Mouse (Mus musculus): Measurements from ENCODE around the gene Pde4d.

Pde4d gene

DNA sequence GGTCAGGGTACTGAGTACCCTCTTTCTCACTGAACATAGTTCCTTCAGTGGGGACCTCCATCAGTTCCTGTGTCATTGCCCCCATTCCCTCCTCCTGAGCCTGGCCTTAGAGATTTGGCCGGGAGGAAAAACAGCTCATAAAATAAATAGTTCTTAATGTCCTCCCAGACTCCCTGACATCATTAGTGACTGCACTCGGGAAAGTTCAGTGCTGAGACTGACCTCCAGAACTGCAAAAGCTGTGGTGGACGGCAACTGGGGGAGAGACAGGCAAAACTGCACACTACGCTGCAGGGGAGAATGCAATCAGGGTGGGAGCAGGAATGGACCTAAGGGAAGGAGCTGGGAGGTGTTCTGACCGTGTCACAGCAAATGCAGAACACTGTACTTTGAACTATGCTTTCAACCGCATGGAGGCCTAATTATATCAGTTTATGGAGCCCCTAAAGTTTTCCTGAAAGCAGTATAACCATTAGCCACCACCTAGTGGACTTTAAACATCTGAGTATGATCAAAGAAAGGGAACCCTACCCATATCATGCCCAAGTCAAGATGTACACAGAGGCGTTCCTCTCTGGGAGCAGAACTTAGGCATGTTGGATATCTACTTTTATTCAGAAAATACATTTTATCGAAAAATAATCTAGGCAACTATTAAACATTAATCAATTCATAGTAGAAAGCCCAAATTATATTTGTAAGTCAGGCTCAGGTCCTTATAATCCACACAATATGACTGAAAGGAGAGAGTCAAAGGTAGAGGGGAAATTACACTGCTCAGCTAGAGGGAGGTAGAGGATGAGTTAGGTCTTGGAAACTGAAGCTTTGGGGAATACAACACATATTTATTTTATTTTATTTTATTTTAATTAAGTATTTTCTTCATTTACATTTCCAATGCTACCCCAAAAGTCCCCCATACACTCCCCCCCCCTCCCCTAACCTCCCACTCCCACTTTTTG is 618.8 kb downstream of the Pde4d start:
- no peak for DNase-seq

DNA sequence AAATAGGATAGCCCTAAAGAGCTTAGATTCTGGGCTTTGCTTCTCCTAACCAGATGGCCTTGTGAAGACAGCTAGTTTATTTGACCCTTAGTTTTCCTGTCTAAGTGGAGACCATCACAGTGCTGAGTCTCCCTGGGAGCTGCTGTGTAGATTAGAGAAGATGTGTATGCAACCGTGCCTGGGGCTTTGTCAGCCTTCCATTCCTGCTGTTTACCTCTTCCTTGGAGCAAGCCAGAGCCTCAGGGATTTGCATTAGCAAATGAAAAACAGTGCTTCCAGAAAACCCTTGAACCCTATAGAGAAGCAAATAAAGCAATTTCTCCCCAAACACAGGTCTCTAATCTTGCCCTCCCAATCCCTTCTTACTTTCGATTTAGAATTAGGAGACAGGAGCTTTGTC is 623.6 kb downstream of the Pde4d start:
- DNase-seq = no peak

DNA sequence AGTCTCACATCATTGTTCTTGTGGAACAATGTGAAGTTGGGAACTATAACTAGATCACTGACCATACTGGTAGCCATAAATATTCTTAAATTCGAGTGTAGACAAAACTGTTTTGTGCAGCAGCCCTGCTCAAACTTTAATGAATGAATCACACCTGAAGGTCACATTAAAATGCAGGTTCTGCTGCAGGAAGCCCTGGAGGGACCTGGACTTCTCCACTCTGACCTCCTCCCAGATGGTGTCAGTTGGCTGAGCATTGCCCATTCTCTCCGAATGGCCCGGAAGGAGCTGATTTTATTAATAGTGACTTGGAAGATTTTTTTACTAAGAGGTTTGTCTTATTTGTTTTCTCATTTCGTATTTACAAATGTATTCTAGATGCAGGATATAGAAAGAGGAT is 624.3 kb downstream of the Pde4d start:
- DNase-seq = no peak

DNA sequence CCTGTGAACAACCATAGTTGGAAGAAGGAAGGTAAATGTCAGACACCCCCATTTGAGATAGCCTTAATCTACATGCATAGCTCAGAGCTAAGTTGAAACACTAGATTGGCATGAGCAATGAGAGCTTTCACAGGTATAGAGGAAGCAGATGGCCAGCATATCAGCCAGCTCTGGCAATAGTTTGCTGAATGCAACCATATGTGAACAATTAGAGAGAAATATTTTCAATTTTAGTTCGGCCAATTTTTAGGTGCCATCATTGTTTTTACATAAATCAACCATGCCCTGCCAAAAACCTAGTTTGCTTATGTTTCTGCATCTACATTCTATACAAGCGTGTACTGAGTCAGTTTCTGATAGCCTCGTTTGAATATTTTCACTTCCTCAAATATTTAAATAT is 642.9 kb downstream of the Pde4d start:
- no peak for DNase-seq

DNA sequence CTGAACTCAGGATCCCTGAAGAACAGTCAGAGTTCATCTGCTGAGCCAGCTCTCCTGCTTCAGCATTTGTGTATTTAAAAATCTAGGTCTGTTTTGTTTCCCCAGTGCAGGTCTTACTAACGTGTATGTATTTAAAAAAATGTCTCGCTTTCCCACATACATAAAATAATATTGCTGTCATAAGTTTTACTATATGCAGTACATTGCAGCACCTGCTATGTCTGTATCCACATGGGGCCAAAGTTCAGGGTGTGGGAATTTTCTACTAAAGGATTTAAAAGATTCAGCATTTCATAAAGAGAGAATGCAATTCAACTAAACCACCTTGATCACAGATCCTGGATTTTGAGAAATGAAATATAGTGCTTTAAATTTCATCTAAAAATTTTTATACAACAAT is 646.9 kb downstream of the Pde4d start:
- DNase-seq = no peak

DNA sequence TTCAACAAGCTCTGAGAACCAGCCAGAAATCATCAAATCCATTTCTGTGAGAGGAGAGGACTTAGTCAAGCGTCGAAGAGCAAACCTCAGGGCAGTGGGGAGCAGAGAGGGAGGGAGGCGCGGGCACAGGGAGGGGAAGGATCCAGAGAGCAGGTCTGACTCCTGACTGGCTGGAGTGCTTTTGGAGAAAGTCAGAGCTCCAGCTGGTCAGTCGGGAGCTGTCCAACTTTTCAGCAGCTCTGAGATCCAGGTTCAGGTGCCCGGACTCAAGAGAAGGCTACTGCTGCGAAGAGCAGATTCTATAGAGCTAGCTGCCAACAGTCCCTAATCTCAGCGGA is 666.2 kb downstream of the Pde4d start:
- DNase-seq = peak; percentile 38

DNA sequence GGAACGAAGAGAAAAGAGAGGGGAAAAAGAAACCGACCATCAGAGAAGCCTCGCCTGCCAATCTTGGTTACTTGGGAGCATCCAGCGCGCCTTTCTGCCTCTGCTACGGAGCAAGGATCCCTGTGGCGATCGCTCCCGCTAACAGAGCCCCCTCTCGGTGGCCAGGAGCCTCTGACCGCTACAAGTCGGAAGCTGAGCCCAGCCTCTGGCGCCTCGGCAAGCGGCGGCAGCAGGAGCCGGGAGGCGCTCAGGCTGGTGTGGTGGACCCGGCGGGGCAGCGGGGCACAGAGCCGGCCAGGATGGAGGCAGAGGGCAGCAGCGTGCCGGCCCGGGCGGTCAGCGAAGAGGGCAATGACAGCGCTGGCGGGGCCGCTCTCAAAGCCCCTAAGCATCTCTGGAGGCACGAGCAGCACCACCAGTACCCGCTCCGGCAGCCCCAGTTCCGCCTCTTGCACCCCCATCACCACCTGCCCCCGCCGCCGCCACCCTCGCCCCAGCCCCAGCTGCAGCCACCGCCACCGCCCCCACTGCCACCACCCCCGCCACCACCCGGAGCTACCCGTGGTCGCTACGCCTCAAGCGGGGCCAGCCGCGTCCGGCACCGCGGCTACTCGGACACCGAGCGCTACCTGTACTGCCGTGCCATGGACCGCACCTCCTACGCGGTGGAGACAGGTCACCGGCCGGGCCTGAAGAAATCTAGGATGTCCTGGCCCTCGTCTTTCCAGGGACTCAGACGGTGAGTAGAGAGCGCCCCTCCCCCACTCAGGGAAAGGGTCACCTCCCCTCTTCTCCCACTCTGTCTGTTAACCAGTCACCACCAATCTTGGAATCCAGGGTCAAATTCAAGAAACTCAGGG is 666.8 kb downstream of the Pde4d start:
- DNase-seq = peak; percentile 4

DNA sequence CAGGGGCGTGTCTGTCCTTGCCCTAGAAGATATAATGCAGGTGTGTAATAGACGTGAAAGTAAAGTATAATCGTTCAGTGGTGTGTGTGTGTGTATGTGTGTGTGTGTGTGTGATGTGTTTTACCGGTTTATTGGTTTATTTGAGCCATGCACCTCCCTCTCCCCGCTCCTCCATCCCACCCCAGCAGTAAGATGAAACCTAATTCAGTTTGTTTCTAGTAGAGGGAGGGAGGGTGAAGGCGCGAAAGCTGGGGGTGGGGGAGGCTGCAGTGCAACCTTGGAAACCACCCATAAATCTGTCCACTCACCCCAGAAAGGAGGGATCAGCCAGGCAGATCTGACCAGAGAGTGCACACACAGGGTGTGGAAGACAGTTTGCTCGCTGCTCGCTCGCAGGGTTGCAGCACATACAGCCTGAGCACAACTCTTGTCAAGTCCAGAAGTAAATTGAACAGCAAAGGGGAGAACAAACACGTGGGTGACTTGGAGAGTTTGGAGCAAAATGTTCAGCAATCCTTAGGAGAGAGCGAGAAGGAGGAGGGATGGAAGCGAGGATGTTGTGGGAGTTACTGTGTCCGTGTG is 667.6 kb downstream of the Pde4d start:
- DNase-seq = no peak

DNA sequence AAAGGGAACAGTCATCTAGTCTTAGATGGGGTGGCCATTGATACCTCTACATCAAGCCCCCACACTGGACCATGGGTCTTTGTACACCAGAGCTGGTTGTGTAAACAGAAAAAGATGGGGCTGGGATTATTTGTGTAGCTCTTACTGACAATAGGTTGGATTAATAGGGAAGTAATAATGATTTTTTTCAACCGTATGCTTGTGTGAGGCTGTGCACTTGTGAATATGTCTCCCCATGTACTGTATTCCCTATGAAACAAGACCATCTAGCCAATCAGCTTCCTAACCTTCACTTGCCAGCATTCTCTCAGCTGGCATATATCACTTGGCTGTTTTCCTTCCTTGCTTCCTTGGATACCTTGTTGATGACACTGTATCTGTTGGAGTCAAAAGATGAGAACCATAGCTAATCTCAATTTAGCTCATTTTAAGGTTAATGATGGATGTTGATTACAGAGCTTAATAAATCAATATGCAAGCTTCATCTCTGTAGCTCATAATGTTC is 668.6 kb downstream of the Pde4d start:
- no peak for DNase-seq

DNA sequence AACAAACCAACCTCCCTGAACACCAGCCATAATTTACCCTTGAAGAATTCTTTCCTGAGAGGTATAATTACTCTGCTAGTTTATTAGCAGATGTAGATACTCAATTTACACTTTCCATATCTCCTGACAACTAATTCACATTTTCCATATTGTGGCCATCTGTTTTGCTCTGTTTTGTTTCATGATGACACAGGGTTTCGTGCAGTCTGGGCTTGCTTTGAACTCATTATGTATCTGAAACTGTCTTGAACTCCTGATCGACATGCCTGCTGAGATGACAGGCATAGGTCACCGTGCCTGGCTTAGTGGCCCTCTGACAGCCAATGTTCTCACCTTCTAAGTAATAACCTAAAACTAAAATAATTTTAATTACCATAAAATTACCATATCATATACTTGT is 672.1 kb downstream of the Pde4d start:
- DNase-seq = no peak

DNA sequence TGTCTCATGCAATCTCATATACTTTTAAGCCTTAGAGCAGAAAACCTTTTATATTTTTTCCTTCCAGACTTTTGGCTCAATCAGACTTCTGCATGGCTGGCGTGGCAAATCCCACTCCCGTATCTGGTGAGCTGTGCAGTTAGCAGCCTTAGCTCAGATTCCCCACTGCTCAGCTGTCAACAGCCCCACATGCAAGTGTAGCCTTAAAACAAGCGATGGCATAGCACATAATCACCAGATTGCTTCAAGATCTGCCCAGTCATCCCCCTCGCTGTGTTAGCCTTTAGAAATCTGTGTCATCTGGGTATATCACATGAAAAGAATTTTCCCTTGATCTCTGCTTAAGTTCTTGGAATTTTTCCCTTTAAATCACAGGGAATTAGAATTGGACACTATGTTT is 686.7 kb downstream of the Pde4d start:
- no peak for DNase-seq

DNA sequence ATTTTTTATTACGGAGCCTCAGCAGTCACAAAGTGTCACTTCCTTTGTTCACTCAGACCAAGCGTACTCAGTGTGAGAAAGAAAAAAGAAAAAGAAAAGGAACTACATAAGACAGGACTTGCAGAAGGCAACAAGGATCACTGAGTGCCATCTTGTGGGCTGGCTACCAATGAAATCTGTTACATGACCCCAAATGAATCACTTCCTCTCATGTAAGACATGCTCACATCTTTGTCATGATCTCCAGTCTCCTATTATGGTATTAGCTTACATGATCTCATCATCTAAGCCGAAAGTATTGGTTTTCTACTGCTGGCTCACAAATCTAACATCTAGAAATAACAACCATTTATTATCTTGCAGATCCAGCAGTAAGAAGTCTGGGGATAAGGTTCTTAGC is 709.0 kb downstream of the Pde4d start:
- no peak for DNase-seq

DNA sequence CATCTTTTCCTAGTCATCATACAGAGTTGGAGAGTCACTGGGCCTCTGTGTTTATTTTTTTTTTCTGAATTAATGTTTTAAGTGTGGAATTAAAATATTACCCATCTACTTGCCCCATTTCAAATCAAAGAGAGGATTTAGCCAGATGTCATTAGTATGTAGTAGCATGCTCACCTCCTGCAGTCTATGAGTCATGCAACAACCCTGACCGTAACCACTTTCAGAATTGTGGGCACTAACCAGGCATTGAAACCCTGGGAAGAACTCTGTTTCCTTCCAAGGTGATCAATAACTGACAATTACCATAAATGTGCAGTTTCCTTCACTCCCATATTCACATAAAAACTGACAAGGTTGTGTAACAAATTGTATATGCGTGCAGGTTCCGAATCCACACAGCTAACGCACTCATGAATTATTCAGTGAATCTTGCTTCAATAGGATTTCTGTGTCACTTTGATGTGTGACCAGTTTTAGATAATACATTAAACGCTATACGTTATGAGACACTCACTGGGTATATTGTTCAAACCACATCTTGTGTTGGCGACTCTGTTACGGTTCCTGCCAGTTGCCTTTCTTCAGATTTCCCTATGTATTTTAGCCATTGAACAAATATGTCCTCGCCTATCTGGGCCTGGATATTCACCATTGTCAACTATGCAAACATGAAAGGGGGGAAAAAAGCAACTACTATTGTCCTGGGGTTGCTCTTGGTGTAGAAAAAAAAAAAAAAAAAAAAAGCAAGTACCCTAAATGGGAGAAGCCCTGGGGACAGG is 719.0 kb downstream of the Pde4d start:
- DNase-seq = no peak

DNA sequence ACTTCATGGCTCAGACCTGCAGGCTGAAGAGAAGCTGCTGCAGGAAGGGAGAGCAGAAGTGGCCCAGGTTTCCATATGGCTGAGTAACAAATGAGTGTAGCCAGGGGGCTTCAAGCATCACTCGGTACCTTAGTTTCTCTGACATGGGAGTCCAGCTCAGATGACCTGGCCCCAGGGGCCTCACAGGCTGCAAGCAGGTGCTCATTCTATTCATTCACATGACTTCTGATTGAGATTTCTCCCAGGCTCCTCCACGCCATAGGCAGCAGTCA is 719.5 kb downstream of the Pde4d start:
- DNase-seq = no peak

DNA sequence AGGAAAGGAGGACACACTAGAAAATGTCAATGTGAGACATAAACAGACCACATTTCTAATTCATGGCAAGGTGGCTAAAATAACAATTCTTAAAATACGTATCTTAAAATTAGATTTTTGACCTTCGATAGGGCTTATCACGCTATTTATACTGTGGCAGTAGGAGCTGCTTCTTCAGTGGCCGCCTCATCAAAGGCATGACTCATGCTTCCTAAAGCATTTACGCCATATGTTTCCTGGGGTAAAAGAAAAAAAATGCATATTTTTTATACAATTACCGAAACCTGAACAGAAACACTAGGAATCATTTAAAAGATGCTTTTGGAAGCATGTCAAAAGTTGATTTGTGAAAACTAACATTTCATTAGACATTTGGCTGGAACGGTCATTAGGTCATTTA is 721.9 kb downstream of the Pde4d start:
- no peak for DNase-seq

DNA sequence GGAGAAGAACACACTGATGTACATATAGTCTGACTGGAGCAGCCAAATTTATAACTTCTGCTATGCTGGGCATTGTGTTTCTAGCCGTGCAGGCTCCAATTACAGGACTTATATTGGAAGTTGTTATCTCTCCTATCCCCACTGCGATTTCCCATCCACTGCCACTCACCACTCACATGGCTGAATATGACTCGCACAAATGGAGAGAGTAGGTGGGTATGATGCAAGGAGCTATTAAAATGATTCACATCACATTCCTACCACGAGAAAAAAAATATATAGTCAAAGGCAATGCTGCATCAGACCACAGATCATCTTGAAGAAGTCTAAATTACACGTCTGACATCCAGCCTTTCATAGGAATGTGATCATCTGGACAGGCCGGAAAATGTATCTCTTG is 725.5 kb downstream of the Pde4d start:
- DNase-seq = no peak

DNA sequence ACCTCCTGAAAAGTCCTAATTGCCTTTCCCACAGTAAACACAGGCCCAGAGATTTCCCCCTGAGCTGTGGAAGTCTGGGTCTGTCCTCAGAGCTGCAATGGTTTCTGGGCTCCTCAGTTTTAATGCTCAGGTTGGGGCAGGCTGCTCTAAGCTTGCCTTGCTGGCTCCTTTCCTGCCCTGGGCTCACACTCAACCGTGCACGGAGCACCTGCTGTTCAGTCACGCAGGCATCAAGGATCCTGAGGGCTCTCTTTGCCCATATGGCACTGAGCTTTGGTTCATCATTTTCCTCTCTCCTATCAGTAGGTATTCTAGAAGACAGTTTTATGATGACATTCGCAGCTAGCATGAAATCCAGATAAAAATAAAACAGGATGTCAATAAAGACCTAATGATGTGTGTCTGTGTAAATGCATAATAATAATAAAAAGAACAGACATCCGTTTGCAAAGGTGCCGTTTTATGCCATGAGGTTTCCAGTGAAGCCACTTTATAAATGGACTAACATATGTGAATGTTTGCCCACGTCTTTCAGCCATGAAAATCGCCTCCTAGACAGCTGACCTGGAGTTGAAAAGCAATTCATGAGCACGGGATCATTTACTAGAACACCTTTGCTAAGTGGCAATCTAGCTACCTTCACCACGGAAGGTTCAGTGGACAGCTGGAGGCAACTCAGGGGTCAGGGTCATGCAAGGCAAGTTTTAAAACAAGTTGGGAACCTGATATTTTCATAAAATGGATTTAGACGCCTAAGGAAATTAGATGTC is 726.3 kb downstream of the Pde4d start:
- no peak for DNase-seq

DNA sequence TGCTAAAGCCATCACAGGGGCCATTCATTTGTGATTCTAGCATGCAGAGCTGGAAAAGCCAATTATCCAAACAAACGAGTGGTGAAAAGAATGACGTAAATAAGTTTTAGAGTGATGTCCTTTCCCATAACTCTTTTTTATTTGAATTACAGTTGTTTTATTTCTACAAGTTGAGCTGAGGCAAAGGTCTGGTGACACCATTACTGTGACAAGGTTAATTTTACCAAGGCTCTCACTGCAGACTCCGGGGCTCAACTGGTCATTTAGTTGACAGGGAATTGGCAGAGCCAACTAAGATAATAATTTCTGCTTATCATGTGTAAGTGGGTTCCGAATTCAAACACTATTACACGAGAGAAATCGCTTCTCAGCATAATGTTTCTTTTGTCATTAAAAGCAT is 731.6 kb downstream of the Pde4d start:
- no peak for DNase-seq

DNA sequence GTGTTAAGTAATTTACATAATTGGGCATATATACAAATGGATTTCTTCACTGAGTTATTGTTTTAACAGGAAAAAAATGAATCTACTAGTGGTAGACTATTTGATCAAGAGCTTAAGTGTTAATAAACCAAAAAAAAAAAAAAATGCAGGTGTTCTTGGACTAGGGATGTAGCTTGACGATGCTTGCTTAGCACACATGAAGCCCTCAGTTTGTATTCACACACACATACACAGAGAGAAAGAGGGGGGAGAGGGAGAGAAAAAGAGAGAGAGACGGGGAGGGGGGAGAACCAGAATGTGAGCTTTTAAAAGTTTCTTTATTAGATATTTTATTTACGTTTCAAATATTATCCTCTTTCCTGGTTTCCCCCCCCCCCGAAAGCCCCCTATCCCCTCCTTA is 740.9 kb downstream of the Pde4d start:
- no peak for DNase-seq

DNA sequence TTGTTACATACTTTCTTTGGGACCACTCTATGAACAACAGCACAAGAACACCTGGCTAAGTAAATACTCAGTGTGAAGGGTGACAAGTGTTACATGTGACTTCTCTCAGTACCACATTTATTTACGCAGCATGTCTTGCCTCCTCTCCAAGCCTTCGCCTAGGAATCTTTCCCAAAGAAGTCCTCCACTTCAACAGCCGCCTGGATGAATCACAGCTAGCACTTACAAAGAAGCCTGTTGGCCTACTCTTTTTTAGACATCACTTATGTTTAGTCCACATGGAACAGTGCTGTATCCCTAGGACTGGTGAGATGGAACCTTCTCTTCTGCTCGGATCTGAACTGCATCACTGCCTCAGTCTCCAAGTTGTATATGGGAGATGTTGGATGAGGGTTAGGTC is 741.4 kb downstream of the Pde4d start:
- no peak for DNase-seq

DNA sequence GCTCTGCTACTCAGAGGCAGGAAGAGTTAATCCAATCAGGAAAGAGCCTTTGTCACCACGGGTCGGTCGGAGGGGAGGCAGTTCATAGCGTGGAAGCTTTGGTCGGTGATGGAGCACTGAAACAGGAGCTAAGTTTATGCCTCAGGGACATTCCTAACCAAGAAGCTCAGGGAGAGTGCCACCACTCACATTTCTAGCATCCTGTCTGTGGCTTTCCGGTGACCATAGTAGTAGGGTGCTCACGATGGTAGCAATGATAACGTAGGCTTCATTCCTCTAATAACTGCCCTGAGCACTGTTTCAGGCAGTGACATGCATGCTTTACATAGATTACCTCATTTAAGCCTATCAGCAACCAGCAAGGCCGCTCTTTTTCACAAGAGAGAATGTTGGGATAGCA is 755.8 kb downstream of the Pde4d start:
- no peak for DNase-seq

DNA sequence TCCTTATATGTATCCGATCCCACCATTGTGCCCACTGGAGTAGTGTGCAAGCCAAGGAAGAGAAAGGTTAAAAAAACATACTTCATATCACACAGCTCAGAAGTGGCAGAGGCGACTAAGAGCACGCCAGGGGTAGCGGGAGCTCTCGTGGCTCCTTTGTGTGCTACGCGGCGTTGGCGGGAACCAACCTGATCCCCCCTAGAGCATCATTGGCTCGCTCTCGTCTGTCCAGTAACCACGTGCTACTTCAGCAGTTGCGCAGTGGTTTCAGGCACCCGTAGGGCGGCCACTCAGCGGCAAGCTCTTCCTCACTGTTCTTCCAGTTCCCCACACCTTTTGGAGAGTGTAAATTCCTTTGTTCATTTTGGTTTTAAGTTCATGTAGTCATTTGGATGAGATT is 758.9 kb downstream of the Pde4d start:
- DNase-seq = no peak

All from lung, postnatal 14 days (tissue).